Mouse (Mus musculus) CH12.LX (cell line): ENCODE data around the gene Il17ra. TPM values are rescaled to one million over a fixed set of nuclear protein-coding genes. Genes with fewer than 3 reads are reported as not detected.

Experiments
- DNase-seq: peaks from one replicate; pipeline ENCODE4 v3.0.0-alpha.2; 2013; ENCODE audit errors: extremely low read depth
- H3K27ac ChIP-seq: 2 replicates; pipeline ENCODE4 v1.5.1; 2012; ENCODE audit warnings: low read depth, mild to moderate bottlenecking, control low read depth, moderate library complexity; ENCODE audit not compliant: insufficient read depth
- H3K27me3 ChIP-seq: replicated peaks from 2 replicates; pipeline ENCODE3; 2012; ENCODE audit warnings: inconsistent platforms
- H3K36me3 ChIP-seq, 2 experiments: replicated peaks in 1 of 2; 2 replicates each; pipeline versions ENCODE3 to v1.6.1; 2012; ENCODE audit warnings: inconsistent platforms in 1 of 2, low read length in 1 of 2, mild to moderate bottlenecking in 1 of 2, mixed read lengths in 1 of 2, moderate library complexity in 1 of 2; ENCODE audit not compliant: control insufficient read depth in 1 of 2, insufficient read depth in 1 of 2
- H3K4me1 ChIP-seq, 2 experiments: 2 replicates each; pipeline ENCODE4 v1.6.1; 2012; ENCODE audit warnings: inconsistent platforms in 1 of 2, moderate library complexity in 1 of 2; ENCODE audit not compliant: insufficient read depth in 2 of 2, control insufficient read depth in 1 of 2
- H3K4me2 ChIP-seq: 2 replicates; pipeline ENCODE4 v1.6.1; 2012; ENCODE audit warnings: low read depth, mild to moderate bottlenecking, control low read depth; ENCODE audit not compliant: poor library complexity, insufficient read depth, severe bottlenecking
- H3K4me3 ChIP-seq, 3 experiments: fragments of 150-350 bp in 1 of 3; sonication (generic) in 1 of 3; replicated peaks in 1 of 3; 2 replicates each; pipeline versions ENCODE3 to v1.5.1; 2011 to 2012; ENCODE audit warnings: low read depth in 2 of 3, low read length in 2 of 3, mild to moderate bottlenecking in 2 of 3, moderate library complexity in 2 of 3, control low read depth in 1 of 3, improper control_type of control experiment in 1 of 3, inconsistent platforms in 1 of 3, mixed read lengths in 1 of 3; ENCODE audit not compliant: poor library complexity in 1 of 3
- H3K79me2 ChIP-seq: replicated peaks from 2 replicates; pipeline ENCODE4 v1.6.1; 2012; ENCODE audit warnings: mild to moderate bottlenecking, moderate library complexity; ENCODE audit not compliant: control insufficient read depth, poor library complexity, insufficient read depth, severe bottlenecking; ENCODE audit errors: extremely low read depth
- H3K9ac ChIP-seq: 2 replicates; pipeline ENCODE4 v1.6.1; 2012; ENCODE audit warnings: low read depth, mild to moderate bottlenecking, control low read depth, moderate library complexity; ENCODE audit not compliant: insufficient read depth
- H3K9me3 ChIP-seq: replicated peaks from 2 replicates; pipeline ENCODE3; 2012; ENCODE audit warnings: low read length, inconsistent platforms, mixed read lengths
- BHLHE40 ChIP-seq: IDR thresholded peaks from 2 replicates; pipeline ENCODE4 v1.6.1; 2011; ENCODE audit warnings: mild to moderate bottlenecking, low read depth, low read length, improper control_type of control experiment
- CHD1 ChIP-seq: IDR thresholded peaks from 2 replicates; pipeline ENCODE4 v1.6.1; 2012; ENCODE audit warnings: low read depth, low read length, improper control_type of control experiment, inconsistent platforms
- CTCF ChIP-seq, 2 experiments: IDR thresholded peaks in 1 of 2; conservative IDR thresholded peaks in 1 of 2; 2 replicates each; pipeline ENCODE4 v1.5.1; 2011 to 2012; ENCODE audit warnings: low read depth in 2 of 2, low read length in 2 of 2, improper control_type of control experiment in 1 of 2, inconsistent platforms in 1 of 2, mild to moderate bottlenecking in 1 of 2, moderate library complexity in 1 of 2
- E2F4 ChIP-seq: IDR thresholded peaks from 2 replicates; pipeline ENCODE4 v1.6.1; 2011; ENCODE audit warnings: low read depth, low read length, improper control_type of control experiment; ENCODE audit not compliant: insufficient replicate concordance
- ELF1 ChIP-seq: IDR thresholded peaks from 2 replicates; pipeline ENCODE4 v1.6.1; 2014; ENCODE audit warnings: low read depth, mild to moderate bottlenecking, inconsistent platforms, low read length, improper control_type of control experiment
- ETS1 ChIP-seq: conservative IDR thresholded peaks from 2 replicates; pipeline ENCODE4 v1.6.1; 2012; ENCODE audit warnings: low read depth, mild to moderate bottlenecking, inconsistent platforms, low read length, improper control_type of control experiment, moderate library complexity
- GABPA ChIP-seq: IDR thresholded peaks from 2 replicates; pipeline ENCODE4 v1.6.1; 2012; ENCODE audit warnings: low read depth, low read length, improper control_type of control experiment, inconsistent platforms; ENCODE audit not compliant: insufficient replicate concordance
- KAT2A ChIP-seq: IDR thresholded peaks from 2 replicates; pipeline ENCODE4 v1.6.1; 2012; ENCODE audit warnings: low read length, improper control_type of control experiment, inconsistent platforms; ENCODE audit not compliant: insufficient replicate concordance
- MAFK ChIP-seq: IDR thresholded peaks from 2 replicates; pipeline ENCODE4 v1.6.1; 2011; ENCODE audit warnings: low read length, improper control_type of control experiment; ENCODE audit not compliant: insufficient replicate concordance
- MAX ChIP-seq: IDR thresholded peaks from 2 replicates; pipeline ENCODE4 v1.6.1; 2011; ENCODE audit warnings: low read length, improper control_type of control experiment
- MAZ ChIP-seq: IDR thresholded peaks from 2 replicates; pipeline ENCODE4 v1.6.1; 2012; ENCODE audit warnings: low read depth, mild to moderate bottlenecking, inconsistent platforms, low read length, improper control_type of control experiment, moderate library complexity
- MEF2A ChIP-seq: IDR thresholded peaks from 2 replicates; pipeline ENCODE4 v1.6.1; 2014; ENCODE audit warnings: low read depth, mild to moderate bottlenecking, inconsistent platforms, low read length, improper control_type of control experiment, borderline replicate concordance
- NRF1 ChIP-seq: IDR thresholded peaks from 2 replicates; pipeline ENCODE4 v1.6.1; 2014; ENCODE audit warnings: low read depth, mild to moderate bottlenecking, inconsistent platforms, low read length, improper control_type of control experiment, moderate library complexity
- POLR2A ChIP-seq: IDR thresholded peaks from 2 replicates; pipeline ENCODE4 v1.6.1; 2011; ENCODE audit warnings: low read depth, mild to moderate bottlenecking, improper control_type of control experiment, low read length
- POLR2AphosphoS2 ChIP-seq: IDR thresholded peaks from 2 replicates; pipeline ENCODE4 v1.6.1; 2011; ENCODE audit warnings: low read depth, low read length, improper control_type of control experiment
- RAD21 ChIP-seq: IDR thresholded peaks from 2 replicates; pipeline ENCODE4 v1.6.1; 2011; ENCODE audit warnings: low read depth, mild to moderate bottlenecking, low read length, improper control_type of control experiment, moderate library complexity
- RCOR1 ChIP-seq: conservative IDR thresholded peaks from 2 replicates; pipeline ENCODE4 v1.6.1; 2012; ENCODE audit warnings: low read depth, mild to moderate bottlenecking, inconsistent platforms, low read length, improper control_type of control experiment
- SMC3 ChIP-seq: IDR thresholded peaks from 2 replicates; pipeline ENCODE4 v1.6.1; 2011; ENCODE audit warnings: low read depth, low read length, improper control_type of control experiment
- TBP ChIP-seq: conservative IDR thresholded peaks from 2 replicates; pipeline ENCODE4 v1.6.1; 2011; ENCODE audit warnings: low read depth, low read length, improper control_type of control experiment
- TCF12 ChIP-seq: IDR thresholded peaks from 2 replicates; pipeline ENCODE4 v1.6.1; 2014; ENCODE audit warnings: low read depth, mild to moderate bottlenecking, inconsistent platforms, low read length, improper control_type of control experiment
- ZC3H11A ChIP-seq: IDR thresholded peaks from 2 replicates; pipeline ENCODE4 v1.6.1; 2012; ENCODE audit warnings: low read depth, mild to moderate bottlenecking, inconsistent platforms, low read length, improper control_type of control experiment
- ZKSCAN1 ChIP-seq: IDR thresholded peaks from 2 replicates; pipeline ENCODE4 v1.6.1; 2012; ENCODE audit warnings: low read depth, inconsistent platforms, low read length, improper control_type of control experiment, borderline replicate concordance
- ZMIZ1 ChIP-seq: IDR thresholded peaks from 2 replicates; pipeline ENCODE4 v1.6.1; 2012; ENCODE audit warnings: low read depth, mild to moderate bottlenecking, inconsistent platforms, low read length, improper control_type of control experiment
- ZNF384 ChIP-seq: IDR thresholded peaks from 2 replicates; pipeline ENCODE4 v1.6.1; 2012; ENCODE audit warnings: low read depth, low read length, improper control_type of control experiment, inconsistent platforms
- dilution Hi-C: fragments of 300-500 bp; cut with MboI; formaldehyde crosslinking; loops from 2 replicates; pipeline ENCODE4 v1.14.3; 2020; ENCODE audit warnings: low sequenced_read_pairs; ENCODE audit not compliant: extremely low pct_unique_long_range_greater_than_20kb, extremely low pct_ligation_motif_present
- in situ Hi-C: fragments of 300-500 bp; cut with MboI; formaldehyde crosslinking; loops from 3 replicates; pipeline ENCODE4 v1.14.3; 2019; ENCODE audit warnings: low sequenced_read_pairs, low pct_ligation_motif_present, low pct_unique_long_range_greater_than_20kb, mixed read lengths
- polyA plus RNA-seq: library from polyadenylated mRNA; unstranded; fragments of >175 nt; gene quantifications from 2 replicates; pipeline ENCODE4 v1.2.1, GENCODE M21; 2012; ENCODE audit warnings: low read depth; ENCODE audit not compliant: insufficient read length
- total RNA-seq, 2 experiments: library from RNA; depleted of rRNA; stranded (reverse); fragments of 300-350 nt in 1 of 2; fragments of >200 nt in 1 of 2; gene quantifications; 2 replicates each; pipeline ENCODE4 v1.2.3; 2012 to 2014

Gene Il17ra
- total and polyA plus RNA-seq, 3 experiments: 13.6 to 23.9 (median 14.0) TPM

GRCm38 (mm10) chr6:120480361-120480760, 17.3 kb downstream of the Il17ra start:
- in situ Hi-C loops: loop anchor here (10.0 kb wide), 1 partner anchor 46 kb away; no protein-coding TSS in a partner anchor
- DNase-seq: no peak

GRCm38 (mm10) chr6:120481538-120481937, 18.5 kb downstream of the Il17ra start:
- peaks cover 63 to 85% of the 10 kb centered on the region in 2 experiments for H3K36me3 ChIP-seq
- H3K4me1 ChIP-seq: peaks cover 0 to 15% of the 10 kb centered on the region in 2 experiments; a peak in 2 of 4 replicates
- no peak overlapping the region for H3K4me3 ChIP-seq
- dilution Hi-C loops: no loop called here
- H3K27ac ChIP-seq: no peak overlapping the region
- TF ChIP-seq E2F4: no peak
- no peak for TF ChIP-seq MAZ
- TF ChIP-seq CHD1: no peak
- peak; percentile 17 to 67; a peak in 2 of 4 replicates for TF ChIP-seq CTCF (conservative IDR thresholded peaks at IDR 0.05 in 1 of 2, IDR thresholded peaks at IDR 0.05 in 1 of 2; ENCODE audit: low read depth in 2 of 2, low read length in 2 of 2)
- TF ChIP-seq MAX: no peak
- no peak for TF ChIP-seq ZMIZ1
- TF ChIP-seq RAD21: peak; percentile 47
- no peak for TF ChIP-seq ELF1
- TF ChIP-seq KAT2A: no peak
- no peak for TF ChIP-seq ZKSCAN1
- no peak for TF ChIP-seq RCOR1
- no peak for TF ChIP-seq GABPA
- no peak for TF ChIP-seq POLR2A
- TF ChIP-seq TBP: no peak
- peak; percentile 54 for TF ChIP-seq SMC3
- TF ChIP-seq ZC3H11A: no peak
- no peak for TF ChIP-seq NRF1
- TF ChIP-seq MEF2A: no peak
- no peak for TF ChIP-seq ZNF384
- TF ChIP-seq MAFK: no peak
- no peak for TF ChIP-seq BHLHE40
- TF ChIP-seq ETS1: no peak
- no peak for DNase-seq
- no peaks in the 10 kb centered on the region for H3K27me3 ChIP-seq
- H3K9ac ChIP-seq: no peak overlapping the region
- H3K79me2 ChIP-seq: no peaks in the 10 kb centered on the region
- in situ Hi-C loops: loop anchor here (10.0 kb wide), 1 partner anchor 47 kb away; no protein-coding TSS in a partner anchor
- H3K9me3 ChIP-seq: no peaks in the 10 kb centered on the region
- H3K4me2 ChIP-seq: no peak overlapping the region

More at GRCm38 (mm10) chr6:120480361-120480760, 17.3 kb downstream of the Il17ra start:
- Histone ChIP-seq H3K27me3 (no peaks in the 10 kb centered on the region), H3K4me3 (no peak overlapping the region), H3K9me3 (no peaks in the 10 kb centered on the region), H3K27ac (no peak overlapping the region), H3K36me3 (peaks cover 68 to 96% of the 10 kb centered on the region in 2 experiments), H3K79me2 (no peaks in the 10 kb centered on the region), H3K9ac (no peak overlapping the region), H3K4me2 (no peak overlapping the region), H3K4me1 (peaks cover 0 to 15% of the 10 kb centered on the region in 2 experiments; a peak in 2 of 4 replicates)
- dilution Hi-C loops: no loop called here
- TF ChIP-seq TCF12: no peak
- TF ChIP-seq GABPA: no peak
- no peak for TF ChIP-seq POLR2AphosphoS2
